Mouse (Mus musculus) embryonic fibroblast, embryonic 13.5 days (primary cell): ENCODE measurements around the gene Egfem1.

Source experiments
- CTCF ChIP-seq: IDR thresholded peaks from 2 replicates; pipeline ENCODE4 v1.5.1; 2011; ENCODE audit warnings: mild to moderate bottlenecking, control low read depth, low read length, moderate library complexity, borderline replicate concordance; ENCODE audit not compliant: insufficient read depth
- POLR2A ChIP-seq: IDR thresholded peaks from 2 replicates; pipeline ENCODE4 v1.6.1; 2011; ENCODE audit warnings: low read depth, mild to moderate bottlenecking, control low read depth, low read length, moderate library complexity

DNA sequence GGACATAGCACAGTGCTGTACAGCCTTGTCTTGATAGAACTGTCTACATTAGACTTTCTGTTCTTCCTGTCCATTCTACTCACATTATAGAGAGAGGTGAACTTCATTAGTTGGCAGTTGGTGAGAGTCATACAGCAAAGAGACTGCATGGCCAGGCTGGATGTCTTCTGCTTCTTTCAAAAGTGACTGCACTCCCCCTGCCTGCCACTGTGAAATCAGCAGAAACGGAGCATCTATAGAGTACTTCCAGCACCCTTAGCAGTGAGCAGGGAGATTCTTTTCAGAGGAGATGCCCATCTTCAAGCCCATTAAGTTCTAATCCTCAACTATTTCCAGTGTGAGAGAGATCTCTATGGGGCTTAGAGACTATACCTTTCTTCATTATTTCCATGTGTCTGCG, 147.9 kb downstream of the Egfem1 start:
- TF ChIP-seq POLR2A (no peak), CTCF (no peak)
